Mouse (Mus musculus) MEL (cell line): ENCODE results near the gene Tmem150a.

Experiments
- CHD2 ChIP-seq: IDR thresholded peaks from 2 replicates; pipeline ENCODE4 v1.6.1; 2011; ENCODE audit warnings: low read length, improper control_type of control experiment
- CTCF ChIP-seq, 3 experiments: IDR thresholded peaks in 2 of 3; conservative IDR thresholded peaks in 1 of 3; 2 replicates each; pipeline ENCODE4 v1.5.1; 2011 to 2012; ENCODE audit warnings: low read length in 3 of 3, low read depth in 2 of 3, mild to moderate bottlenecking in 2 of 3, improper control_type of control experiment in 1 of 3, inconsistent platforms in 1 of 3, mixed read lengths in 1 of 3, moderate library complexity in 1 of 3; ENCODE audit not compliant: control insufficient read depth in 1 of 3, insufficient read depth in 1 of 3, poor library complexity in 1 of 3, severe bottlenecking in 1 of 3
- GATA1 ChIP-seq: IDR thresholded peaks from 2 replicates; pipeline ENCODE4 v1.6.1; 2011; ENCODE audit warnings: low read depth, low read length, improper control_type of control experiment
- MAX ChIP-seq: IDR thresholded peaks from 2 replicates; pipeline ENCODE4 v1.6.1; 2011; ENCODE audit warnings: low read length, improper control_type of control experiment
- POLR2A ChIP-seq, 2 experiments: IDR thresholded peaks; 2 replicates each; pipeline ENCODE4 v1.6.1; 2011 to 2012; ENCODE audit warnings: low read length in 2 of 2, mild to moderate bottlenecking in 2 of 2, control low read depth in 1 of 2, improper control_type of control experiment in 1 of 2, low read depth in 1 of 2, moderate library complexity in 1 of 2; ENCODE audit not compliant: control insufficient read depth in 1 of 2, insufficient read depth in 1 of 2, poor library complexity in 1 of 2
- POLR2AphosphoS5 ChIP-seq: IDR thresholded peaks from 2 replicates; pipeline ENCODE4 v1.6.1; 2012; ENCODE audit warnings: low read depth, borderline replicate concordance, mild to moderate bottlenecking, inconsistent platforms, low read length, moderate library complexity, mixed read lengths
- RCOR1 ChIP-seq: IDR thresholded peaks from 2 replicates; pipeline ENCODE4 v1.6.1; 2012; ENCODE audit warnings: low read depth, mild to moderate bottlenecking, inconsistent platforms, low read length, improper control_type of control experiment
- ZKSCAN1 ChIP-seq: IDR thresholded peaks from 2 replicates; pipeline ENCODE4 v1.6.1; 2012; ENCODE audit warnings: low read depth, mild to moderate bottlenecking, inconsistent platforms, low read length, improper control_type of control experiment, moderate library complexity
- ZMIZ1 ChIP-seq: IDR thresholded peaks from 2 replicates; pipeline ENCODE4 v1.6.1; 2012; ENCODE audit warnings: low read depth, mild to moderate bottlenecking, inconsistent platforms, low read length, improper control_type of control experiment, moderate library complexity
- ZNF384 ChIP-seq: IDR thresholded peaks from 2 replicates; pipeline ENCODE4 v1.6.1; 2012; ENCODE audit warnings: low read depth, mild to moderate bottlenecking, inconsistent platforms, low read length, improper control_type of control experiment

DNA sequence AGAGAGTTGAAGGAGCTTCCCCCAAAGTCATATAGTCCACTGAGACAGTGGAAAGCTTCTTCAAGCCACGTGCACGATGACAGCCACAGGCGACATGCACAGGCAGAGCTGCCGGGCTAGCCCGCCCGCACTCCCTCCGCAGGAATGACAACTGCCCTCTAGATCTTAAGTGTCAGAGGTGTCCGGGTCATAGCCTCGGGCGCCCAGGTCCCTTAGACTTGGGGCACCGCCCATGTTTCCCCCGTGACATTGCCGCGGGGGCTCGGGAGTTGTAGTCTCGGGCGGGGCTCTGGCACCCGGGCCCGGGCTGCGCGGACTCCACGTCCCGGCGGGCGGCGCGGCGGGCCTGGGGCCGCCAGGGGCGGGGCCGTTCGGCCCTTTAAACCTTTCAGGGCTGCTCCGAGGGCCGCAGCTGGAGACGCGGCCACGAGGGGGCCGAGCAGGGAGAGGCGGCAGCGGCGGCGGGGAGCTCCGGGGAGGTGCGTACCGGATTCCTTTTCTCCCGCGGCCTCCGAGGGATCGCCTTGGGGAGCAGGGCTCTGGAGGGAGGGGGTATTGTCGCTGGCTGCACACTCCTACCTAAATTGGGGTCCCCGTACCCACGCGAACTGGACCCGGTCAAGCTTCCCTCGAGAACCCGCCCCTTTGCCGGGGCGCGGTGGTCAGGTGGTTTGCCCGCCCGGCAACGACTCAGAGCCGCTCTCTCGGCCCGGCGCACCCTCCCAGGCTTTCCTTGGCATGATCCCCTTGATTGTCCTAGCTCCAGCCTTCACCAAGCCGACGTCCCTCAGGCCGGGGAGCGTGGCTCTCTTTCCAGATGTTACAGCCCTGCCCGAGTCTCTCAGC, at the start of gene Tmem150a:
- TF ChIP-seq CTCF (IDR thresholded peaks at IDR 0.05 in 2 of 3, conservative IDR thresholded peaks at IDR 0.05 in 1 of 3; ENCODE audit: control insufficient read depth in 1 of 3, insufficient read depth in 1 of 3, low read depth in 2 of 3, low read length in 3 of 3, poor library complexity in 1 of 3, severe bottlenecking in 1 of 3) = no peak
- TF ChIP-seq POLR2A (IDR thresholded peaks at IDR 0.05; ENCODE audit: control insufficient read depth in 1 of 2, insufficient read depth in 1 of 2, low read depth in 1 of 2, low read length in 2 of 2, poor library complexity in 1 of 2) = no peak
- TF ChIP-seq CHD2 = no peak
- no peak for TF ChIP-seq MAX
- TF ChIP-seq ZMIZ1 = no peak
- TF ChIP-seq ZNF384 = no peak
- TF ChIP-seq POLR2AphosphoS5 = no peak
- no peak for TF ChIP-seq ZKSCAN1
- TF ChIP-seq GATA1 = no peak
- TF ChIP-seq RCOR1 = no peak
